Mouse (Mus musculus) heart, postnatal 10 days (tissue): ENCODE results near the gene Mga. TPM values are rescaled to one million over a fixed set of nuclear protein-coding genes. Genes with fewer than 3 reads are reported as not detected.
A peak's percentile ranks its signal among the peaks of the same experiment; 100 is the strongest.

Experiments used
- DNase-seq, 2 experiments: peaks; one replicate each; pipeline ENCODE4 v3.0.0; 2021
- intact Hi-C: fragments of 180-260 bp; cut with DNase I; formaldehyde crosslinking; loops from one replicate; pipeline ENCODE4 v1.15.1; 2025
- total RNA-seq, 2 experiments: library from RNA; stranded (reverse); gene quantifications; 2 replicates each; pipeline ENCODE4 v1.2.3; 2021

Gene Mga
- total RNA-seq, 2 experiments from 2014 or later: 53.2 to 54.4 TPM

DNA sequence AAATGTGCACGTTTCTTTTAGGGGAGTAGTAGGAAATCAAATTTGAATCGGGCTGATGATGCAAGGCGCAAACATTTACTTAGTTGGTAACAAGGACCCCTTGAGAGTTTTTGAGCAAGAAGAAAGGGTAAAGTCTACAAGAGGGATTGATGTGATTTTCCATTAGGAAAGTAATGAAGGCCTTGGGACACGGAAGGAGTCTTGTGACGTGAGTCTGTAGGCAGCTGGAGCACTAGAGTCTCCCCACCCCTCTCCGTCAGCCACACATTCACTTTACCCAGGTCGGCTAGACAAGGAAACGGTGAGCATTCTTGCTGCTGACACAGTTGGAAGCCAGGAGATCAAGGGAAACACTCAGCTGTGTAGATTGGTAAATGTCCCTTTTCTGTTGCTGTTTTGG, 88.8 kb downstream of the Mga start:
- intact Hi-C loops: no loop called here

GRCm38 (mm10) chr2:119986369-119986768, 89.3 kb downstream of the Mga start:
- DNase-seq: no peak
- intact Hi-C loops: no loop called here

More for the DNA sequence above, 88.8 kb downstream of the Mga start:
- no peak for DNase-seq

GRCm38 (mm10) chr2:119987441-119987840, 90.4 kb downstream of the Mga start:
- no peak for DNase-seq
- intact Hi-C loops: no loop called here

- no peak for DNase-seq
- intact Hi-C loops: no loop called here
Measured at GRCm38 (mm10) chr2:119988952-119989351, 91.9 kb downstream of the Mga start.

DNA sequence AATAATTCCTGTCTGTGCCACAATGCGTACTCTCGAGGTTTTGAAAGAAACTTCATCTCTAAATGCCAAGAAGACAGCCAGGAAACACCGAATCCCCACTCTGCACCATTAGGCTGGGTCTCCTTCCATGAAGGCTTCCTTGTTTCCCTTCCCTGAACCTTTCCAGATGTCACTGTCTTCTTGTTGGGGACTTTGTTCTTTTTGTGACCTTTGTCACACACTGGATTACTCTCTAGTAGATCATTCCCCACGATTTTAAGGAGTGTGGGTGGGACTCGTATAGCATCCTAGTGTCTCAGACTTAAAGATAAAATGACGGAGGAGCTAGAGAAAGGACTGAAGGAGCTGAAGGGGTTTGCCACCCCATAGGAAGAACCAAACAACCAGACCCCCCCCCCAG, 93.9 kb downstream of the Mga start:
- intact Hi-C loops: no loop called here
- no peak for DNase-seq

- no peak for DNase-seq
Measured at GRCm38 (mm10) chr2:119992349-119992748, 95.3 kb downstream of the Mga start.

DNA sequence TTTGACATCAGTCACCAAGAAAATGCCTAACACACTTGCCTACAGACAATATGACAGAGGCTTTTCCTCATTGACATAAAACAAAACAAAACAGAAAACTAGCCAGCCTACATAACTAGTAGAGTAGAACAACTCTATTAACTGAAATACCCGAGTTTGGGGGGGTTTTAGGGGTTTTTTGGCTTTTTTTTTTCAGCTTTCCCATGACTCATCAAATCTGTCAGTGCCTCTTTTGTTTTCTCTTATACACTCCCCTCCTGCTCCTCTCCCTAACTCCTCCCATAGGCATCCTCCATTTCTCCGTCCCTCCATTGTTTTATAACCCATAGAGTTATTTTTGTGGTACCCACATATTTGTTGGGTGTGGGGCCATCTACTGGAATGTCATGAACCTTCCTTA, 96.5 kb downstream of the Mga start:
- intact Hi-C loops: no loop called here
- no peak for DNase-seq

More at GRCm38 (mm10) chr2:119992349-119992748, 95.3 kb downstream of the Mga start:
- intact Hi-C loops: no loop called here

DNA sequence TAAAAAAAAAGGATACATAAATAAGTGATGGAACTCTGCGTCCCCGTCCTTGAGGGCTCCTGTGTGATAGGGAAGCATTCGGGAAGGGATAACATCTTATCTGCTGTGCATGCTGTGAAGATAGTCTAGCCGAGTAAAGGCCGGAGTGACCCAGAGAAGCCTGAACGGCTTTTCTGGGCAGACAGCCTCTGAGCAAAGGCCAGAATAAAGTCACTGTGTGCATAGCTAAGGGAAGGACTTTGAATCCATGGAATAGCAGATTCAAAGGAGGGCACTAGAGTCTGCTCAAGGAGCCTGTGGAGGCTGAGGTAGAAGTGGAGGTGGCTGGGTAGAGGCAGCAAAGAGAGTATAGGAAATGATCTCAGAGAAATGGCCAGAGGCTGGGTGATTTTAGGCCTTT, 97.8 kb downstream of the Mga start:
- intact Hi-C loops: loop anchor here (2.0 kb wide), 1 partner anchor 22 kb away; the partner anchor contains the start of gene Mapkbp1
- DNase-seq: no peak

DNA sequence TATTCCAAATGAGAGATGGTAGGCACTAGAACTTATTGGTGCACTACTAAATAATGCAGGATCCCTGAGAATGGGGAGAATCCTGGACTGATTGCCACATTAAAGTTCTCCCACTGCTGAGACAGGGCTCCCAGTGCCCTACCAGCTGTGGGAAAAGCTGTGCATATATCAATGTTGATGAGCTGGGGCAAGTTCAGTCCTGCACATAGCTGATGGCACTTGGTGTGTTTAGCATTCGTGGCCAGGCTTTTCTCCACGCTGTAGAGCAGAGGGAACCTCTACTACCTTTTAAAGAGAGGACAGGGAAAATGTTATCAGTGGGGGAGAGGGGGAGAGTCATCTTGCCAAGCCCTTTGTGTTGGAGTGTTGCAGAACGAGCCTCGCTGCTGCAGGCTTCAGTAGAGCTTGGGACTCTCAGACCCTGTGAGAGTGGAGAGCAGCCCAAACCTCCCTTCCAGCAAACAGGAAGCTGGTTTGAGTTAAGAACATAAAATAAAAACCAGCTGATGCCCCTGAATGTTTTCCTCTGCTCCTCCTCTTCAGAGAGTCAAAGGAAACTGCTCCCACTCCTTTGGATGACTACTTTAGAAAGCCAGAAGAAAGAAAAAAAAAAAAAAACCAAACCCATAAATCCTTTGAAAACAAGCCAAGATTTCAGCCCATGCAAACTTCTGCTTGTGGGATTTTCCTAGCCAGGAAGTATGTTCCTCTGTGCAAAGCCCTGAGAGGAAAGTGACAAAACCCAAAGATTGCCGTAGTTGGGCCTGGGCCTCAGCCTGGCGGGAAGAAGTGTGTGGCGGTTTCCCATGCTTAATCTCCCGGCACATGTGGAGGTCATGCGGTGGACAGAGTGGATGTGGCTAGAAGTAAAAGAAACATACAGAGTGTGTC, 98.6 kb downstream of the Mga start:
- peak; percentile 55 to 56 for DNase-seq
- intact Hi-C loops: loop anchor here (2.0 kb wide), 1 partner anchor 23 kb away; the partner anchor contains the start of gene Mapkbp1

DNA sequence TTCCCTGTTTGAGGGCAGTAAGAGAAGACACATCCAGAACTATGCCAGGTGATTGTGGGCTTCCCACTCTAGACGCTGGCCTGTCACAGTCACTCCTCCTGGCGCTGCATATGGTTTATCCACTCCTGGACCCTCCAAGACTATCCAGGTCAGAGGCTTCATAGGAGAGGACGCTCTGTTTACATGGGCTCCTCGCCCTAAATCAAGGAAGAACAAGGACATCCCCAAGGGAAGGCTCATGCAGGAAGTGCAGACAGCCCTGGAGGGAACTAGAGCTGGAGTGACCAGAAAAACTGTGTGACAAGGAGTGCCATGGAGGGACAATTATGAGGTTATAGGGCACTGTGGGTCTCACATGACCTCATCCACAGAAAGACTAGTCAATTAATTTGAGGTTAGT, 100.3 kb downstream of the Mga start:
- no peak for DNase-seq
- intact Hi-C loops: no loop called here

GRCm38 (mm10) chr2:119999731-120000130, 102.7 kb downstream of the Mga start:
- no peak for DNase-seq
- intact Hi-C loops: no loop called here

DNA sequence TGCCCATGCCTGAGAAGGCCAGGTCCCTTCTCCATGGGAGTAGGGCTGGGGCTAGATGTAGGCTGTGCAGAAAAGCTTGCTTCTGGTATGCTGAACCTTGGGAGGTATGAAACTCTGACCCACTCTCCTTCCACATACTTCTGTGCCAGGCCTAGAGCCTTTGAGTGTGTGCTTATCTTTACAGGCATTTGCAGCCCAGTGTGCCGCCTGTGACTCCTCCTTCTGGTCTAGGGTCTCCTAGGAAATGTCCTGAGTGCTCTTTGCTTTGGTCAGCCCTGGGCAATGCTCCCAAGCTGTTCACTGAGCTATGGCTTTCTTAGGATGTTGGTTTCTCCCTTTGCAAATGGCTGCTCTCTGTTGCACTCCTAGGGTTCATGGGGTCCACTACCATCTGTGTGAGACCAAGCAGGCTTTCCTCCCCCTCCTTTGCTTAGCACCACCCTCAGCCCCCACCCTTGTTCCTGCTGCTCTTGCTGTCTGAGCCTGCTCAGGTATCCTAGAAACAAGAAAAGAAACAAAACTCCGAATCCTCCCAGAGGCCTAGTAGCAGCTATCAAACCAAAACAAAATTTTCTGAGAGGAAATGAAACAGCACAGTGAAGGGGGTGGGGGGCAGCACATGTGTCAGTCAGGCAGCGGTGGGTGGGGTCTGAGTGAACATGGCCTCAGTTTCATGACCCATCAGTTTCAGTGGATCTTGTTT, 104.0 kb downstream of the Mga start:
- DNase-seq: no peak
- intact Hi-C loops: no loop called here

- no peak for DNase-seq
- intact Hi-C loops: no loop called here
Measured at GRCm38 (mm10) chr2:120001956-120002355, 104.9 kb downstream of the Mga start.

GRCm38 (mm10) chr2:120003970-120004369, 106.9 kb downstream of the Mga start:
- no peak for DNase-seq
- intact Hi-C loops: no loop called here

GRCm38 (mm10) chr2:120006696-120007095, 109.7 kb downstream of the Mga start:
- intact Hi-C loops: no loop called here

GRCm38 (mm10) chr2:120007680-120008210, 110.7 kb downstream of the Mga start:
- intact Hi-C loops: no loop called here
- DNase-seq: no peak

More at GRCm38 (mm10) chr2:120006696-120007095, 109.7 kb downstream of the Mga start:
- DNase-seq: no peak

DNA sequence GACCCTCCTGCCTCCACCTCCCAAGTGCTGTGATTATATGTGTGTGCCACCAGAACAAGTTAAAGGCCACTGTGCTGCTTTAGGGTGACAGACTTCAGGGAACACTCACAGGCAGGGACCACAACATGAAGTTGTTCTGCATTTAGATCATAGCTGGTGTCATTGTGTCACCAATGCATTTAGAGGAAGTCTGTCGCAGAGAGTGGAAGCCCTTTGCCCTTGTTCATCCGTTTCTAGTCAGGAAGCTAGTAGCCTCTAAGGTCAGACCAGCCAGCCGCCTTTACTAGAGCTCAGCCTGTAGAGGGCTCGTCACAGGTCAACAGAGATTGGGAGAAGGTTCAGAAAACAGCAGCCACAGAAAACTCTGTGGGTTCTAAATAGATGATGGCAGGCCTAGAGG, 111.6 kb downstream of the Mga start:
- DNase-seq: no peak
- intact Hi-C loops: no loop called here

GRCm38 (mm10) chr2:120011462-120012200, 114.6 kb downstream of the Mga start:
- DNase-seq: peak; percentile 73 to 78
- intact Hi-C loops: loop anchor here (1.0 to 2.0 kb wide), 2 partner anchors 41 to 213 kb away; no protein-coding TSS in a partner anchor

GRCm38 (mm10) chr2:120012924-120013323, 115.9 kb downstream of the Mga start:
- no peak for DNase-seq
- intact Hi-C loops: loop anchor here (2.0 kb wide), 1 partner anchor 214 kb away; no protein-coding TSS in a partner anchor

GRCm38 (mm10) chr2:120013831-120014486, 116.9 kb downstream of the Mga start:
- intact Hi-C loops: loop anchor here (2.0 kb wide), 1 partner anchor 215 kb away; no protein-coding TSS in a partner anchor
- no peak for DNase-seq
